Mouse (Mus musculus): Measurements from ENCODE around the gene Pf4. TPM values are rescaled to one million over a fixed set of nuclear protein-coding genes. Genes with fewer than 3 reads are reported as not detected.
A peak's percentile ranks its signal among the peaks of the same experiment; 100 is the strongest.

Gene Pf4
- polyA plus RNA-seq, 1 experiment from 2014 or later: 58.0 TPM

GRCm38 (mm10) chr5:90758020-90758605 lies 14.1 kb upstream of the Pf4 start:
- ATAC-seq: no peak
- peaks cover 9% of the 10 kb centered on the region; the same call in 1 of the 2 replicates for H3K27me3 ChIP-seq (replicated peaks; ENCODE audit: control insufficient read depth, insufficient read depth, low read length)
- peaks cover 4% of the 10 kb centered on the region for H3K4me1 ChIP-seq (replicated peaks; ENCODE audit: control insufficient read depth, insufficient read depth, low read length)
- no peaks in the 10 kb centered on the region for H3K9me3 ChIP-seq (ENCODE audit: control insufficient read depth)
- no peaks in the 10 kb centered on the region for H3K36me3 ChIP-seq (ENCODE audit: control insufficient read depth, insufficient read depth)
- no peak overlapping the region for H3K27ac ChIP-seq (ENCODE audit: low read depth, low read length)
- TF ChIP-seq CTCF (IDR thresholded peaks at IDR 0.05; ENCODE audit: low read depth): no peak
- no peak overlapping the region for H3K4me3 ChIP-seq (ENCODE audit: low read depth, low read length)
- 48% methylated on average over 5 of the region's 5 CpGs for WGBS
- H3K9ac ChIP-seq (ENCODE audit: low read depth, low read length): no peak overlapping the region
- 0 out of 2 replicates have a peak overlapping the region, but pooled peaks have one; percentile 2 for H3K4me2 ChIP-seq (replicated peaks; ENCODE audit: low read depth)

GRCm38 (mm10) chr5:90759077-90760065 lies 12.9 kb upstream of the Pf4 start, which contains the start of gene Cxcl5:
TSS of gene Cxcl5 (plus strand) at chr5:90759360.
- no peaks in the 10 kb centered on the region for H3K36me3 ChIP-seq (ENCODE audit: control insufficient read depth, insufficient read depth)
- 0 out of 2 replicates have a peak within 1 kb of the TSS, but pooled peaks have one; percentile 28 for H3K27ac ChIP-seq (ENCODE audit: low read depth, low read length)
- no peak within 1 kb of the TSS for H3K9ac ChIP-seq (ENCODE audit: low read depth, low read length)
- ATAC-seq: peak; percentile 19; the same call in 1 of the 2 replicates
- no peaks in the 10 kb centered on the region for H3K9me3 ChIP-seq (ENCODE audit: control insufficient read depth)
- H3K4me3 ChIP-seq (ENCODE audit: low read depth, low read length): peak within 1 kb of the TSS; percentile 32
- H3K4me2 ChIP-seq (replicated peaks; ENCODE audit: low read depth): peak within 1 kb of the TSS; percentile 74
- H3K27me3 ChIP-seq (replicated peaks; ENCODE audit: control insufficient read depth, insufficient read depth, low read length): peaks cover 9% of the 10 kb centered on the region; the same call in 1 of the 2 replicates
- H3K4me1 ChIP-seq (replicated peaks; ENCODE audit: control insufficient read depth, insufficient read depth, low read length): peaks cover 4% of the 10 kb centered on the region
- WGBS: 5% methylated on average over 32 of the region's 32 CpGs
- TF ChIP-seq CTCF (IDR thresholded peaks at IDR 0.05; ENCODE audit: low read depth): no peak

- Histone ChIP-seq H3K9me3 (ENCODE audit: control insufficient read depth) (no peaks in the 10 kb centered on the region), H3K27me3 (replicated peaks; ENCODE audit: control insufficient read depth, insufficient read depth, low read length) (peaks cover 9% of the 10 kb centered on the region; the same call in 1 of the 2 replicates), H3K4me3 (ENCODE audit: low read depth, low read length) (peak overlapping the region; percentile 32; the same call in 1 of the 2 replicates), H3K27ac (ENCODE audit: low read depth, low read length) (no peak overlapping the region), H3K4me2 (replicated peaks; ENCODE audit: low read depth) (peak overlapping the region; percentile 74), H3K4me1 (replicated peaks; ENCODE audit: control insufficient read depth, insufficient read depth, low read length) (peaks cover 4% of the 10 kb centered on the region), H3K36me3 (ENCODE audit: control insufficient read depth, insufficient read depth) (no peaks in the 10 kb centered on the region), H3K9ac (ENCODE audit: low read depth, low read length) (no peak overlapping the region)
- no peak for ATAC-seq
- no peak for TF ChIP-seq CTCF (IDR thresholded peaks at IDR 0.05; ENCODE audit: low read depth)
- 35% methylated on average over 4 of the region's 4 CpGs for WGBS
Observed at GRCm38 (mm10) chr5:90760303-90760702, 11.9 kb upstream of the Pf4 start.

GRCm38 (mm10) chr5:90760844-90761243 lies 11.4 kb upstream of the Pf4 start:
- peaks cover 4% of the 10 kb centered on the region for H3K4me1 ChIP-seq (replicated peaks; ENCODE audit: control insufficient read depth, insufficient read depth, low read length)
- no peaks in the 10 kb centered on the region for H3K36me3 ChIP-seq (ENCODE audit: control insufficient read depth, insufficient read depth)
- H3K27me3 ChIP-seq (replicated peaks; ENCODE audit: control insufficient read depth, insufficient read depth, low read length): peaks cover 9% of the 10 kb centered on the region; the same call in 1 of the 2 replicates
- no peak overlapping the region for H3K4me3 ChIP-seq (ENCODE audit: low read depth, low read length)
- H3K4me2 ChIP-seq (replicated peaks; ENCODE audit: low read depth): no peak overlapping the region
- H3K9me3 ChIP-seq (ENCODE audit: control insufficient read depth): no peaks in the 10 kb centered on the region
- no peak overlapping the region for H3K9ac ChIP-seq (ENCODE audit: low read depth, low read length)
- ATAC-seq: peak; percentile 68; the same call in 1 of the 2 replicates
- 54% methylated on average over 2 of the region's 2 CpGs for WGBS
- H3K27ac ChIP-seq (ENCODE audit: low read depth, low read length): no peak overlapping the region
- TF ChIP-seq CTCF (IDR thresholded peaks at IDR 0.05; ENCODE audit: low read depth): no peak

GRCm38 (mm10) chr5:90761834-90762233 lies 10.4 kb upstream of the Pf4 start:
- H3K4me3 ChIP-seq (ENCODE audit: low read depth, low read length): no peak overlapping the region
- WGBS: 92% methylated on average over 3 of the region's 3 CpGs
- peaks cover 4% of the 10 kb centered on the region for H3K4me1 ChIP-seq (replicated peaks; ENCODE audit: control insufficient read depth, insufficient read depth, low read length)
- H3K36me3 ChIP-seq (ENCODE audit: control insufficient read depth, insufficient read depth): no peaks in the 10 kb centered on the region
- H3K9me3 ChIP-seq (ENCODE audit: control insufficient read depth): no peaks in the 10 kb centered on the region
- H3K27ac ChIP-seq (ENCODE audit: low read depth, low read length): no peak overlapping the region
- H3K4me2 ChIP-seq (replicated peaks; ENCODE audit: low read depth): no peak overlapping the region
- no peak overlapping the region for H3K9ac ChIP-seq (ENCODE audit: low read depth, low read length)
- no peak for ATAC-seq
- TF ChIP-seq CTCF (IDR thresholded peaks at IDR 0.05; ENCODE audit: low read depth): no peak
- H3K27me3 ChIP-seq (replicated peaks; ENCODE audit: control insufficient read depth, insufficient read depth, low read length): peaks cover 9% of the 10 kb centered on the region; the same call in 1 of the 2 replicates
